Mouse (Mus musculus) heart, adult 2 months (tissue): ENCODE measurements around the gene Tubg2.

Experiments
- CTCF ChIP-seq: fragments of 200-600 bp; IDR thresholded peaks from 2 replicates; pipeline ENCODE4 v1.8.1; 2022; ENCODE audit warnings: antibody characterized with exemption, mild to moderate bottlenecking, moderate library complexity
- EP300 ChIP-seq: fragments of 200-500 bp; IDR thresholded peaks from 2 replicates; pipeline ENCODE4 v1.6.1; 2011; ENCODE audit warnings: low read depth, low read length, control low read depth; ENCODE audit not compliant: insufficient read depth

DNA sequence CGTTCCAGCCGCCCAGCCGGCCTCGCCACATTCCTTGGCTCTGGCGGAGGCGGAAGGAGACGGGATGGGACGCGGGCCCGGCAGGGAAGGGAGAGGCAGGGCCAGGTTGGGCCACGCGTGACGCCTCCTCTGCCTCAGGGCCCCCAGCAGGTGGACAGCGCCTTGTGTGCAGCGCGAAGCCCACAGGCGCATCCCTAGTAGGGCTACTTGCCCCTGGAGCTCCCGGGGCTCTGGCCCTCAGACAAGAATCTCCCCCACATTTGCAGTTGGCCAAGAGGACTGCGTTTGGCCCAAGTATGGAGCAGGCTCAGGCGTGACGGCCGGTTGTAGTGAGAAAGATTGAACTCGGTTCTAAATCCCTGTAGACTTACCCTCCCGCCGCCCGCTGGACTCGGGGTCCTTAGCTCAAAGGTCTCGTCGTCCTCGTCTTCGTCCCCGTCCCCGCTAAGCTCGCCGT is 14.7 kb downstream of the Tubg2 start, which contains the start of gene Cntnap1:
- TF ChIP-seq CTCF, result no peak
- peak; percentile 52; the same call in 1 of the 2 replicates for TF ChIP-seq EP300
